Mouse (Mus musculus) cerebellum, adult 9-11 months (tissue): Measurements from ENCODE around the gene Phactr3.
A peak's percentile ranks its signal among the peaks of the same experiment; 100 is the strongest.

Experiments
- DNase-seq: peaks from one replicate; pipeline ENCODE4 v3.0.0; 2022

The Phactr3 gene

GRCm38 (mm10) chr2:178264389-178264788 lies 145.6 kb downstream of the Phactr3 start:
- peak; percentile 89 for DNase-seq

DNA sequence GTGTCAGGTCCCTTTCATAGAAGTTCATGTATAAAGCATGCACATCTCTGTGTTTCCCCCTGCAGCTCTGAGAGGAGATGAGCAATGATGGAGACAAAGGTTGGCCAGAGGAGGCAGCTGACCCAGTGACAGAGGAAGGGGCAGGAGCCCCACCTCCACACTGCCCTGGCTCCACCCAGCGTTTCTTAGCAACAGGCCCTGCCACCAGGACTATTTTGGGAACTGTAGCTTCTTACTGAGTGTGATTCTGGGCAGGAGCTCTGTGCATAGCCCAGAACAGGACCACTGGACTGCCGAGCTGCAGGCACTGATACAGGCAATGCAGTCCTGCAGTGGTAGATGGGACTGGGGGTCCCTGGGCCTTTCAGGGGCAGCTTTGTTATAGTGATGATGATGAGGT lies 146.7 kb downstream of the Phactr3 start:
- DNase-seq = peak; percentile 66

- DNase-seq = peak; percentile 71
Observed at GRCm38 (mm10) chr2:178270794-178271193, 152.0 kb downstream of the Phactr3 start.

DNA sequence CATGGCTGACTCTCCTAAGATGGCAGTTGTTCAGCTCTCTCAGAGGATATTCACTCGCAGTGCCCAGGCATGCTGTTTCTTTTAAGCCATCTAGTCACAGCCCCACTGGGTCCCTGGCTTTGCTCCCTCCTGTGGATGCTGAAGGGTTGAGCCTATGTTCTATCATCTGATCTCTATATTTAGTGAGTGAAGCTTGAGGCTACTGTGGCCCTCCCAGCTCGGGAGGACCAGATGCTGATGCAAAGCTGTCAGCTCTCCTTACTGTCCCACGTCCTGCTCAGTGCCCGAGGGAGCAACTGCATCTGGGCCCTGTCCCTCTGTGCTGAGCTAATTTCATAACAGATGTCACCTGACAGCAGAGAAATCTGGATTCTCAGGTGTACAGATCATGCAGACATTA lies 153.6 kb downstream of the Phactr3 start:
- DNase-seq = no peak

DNA sequence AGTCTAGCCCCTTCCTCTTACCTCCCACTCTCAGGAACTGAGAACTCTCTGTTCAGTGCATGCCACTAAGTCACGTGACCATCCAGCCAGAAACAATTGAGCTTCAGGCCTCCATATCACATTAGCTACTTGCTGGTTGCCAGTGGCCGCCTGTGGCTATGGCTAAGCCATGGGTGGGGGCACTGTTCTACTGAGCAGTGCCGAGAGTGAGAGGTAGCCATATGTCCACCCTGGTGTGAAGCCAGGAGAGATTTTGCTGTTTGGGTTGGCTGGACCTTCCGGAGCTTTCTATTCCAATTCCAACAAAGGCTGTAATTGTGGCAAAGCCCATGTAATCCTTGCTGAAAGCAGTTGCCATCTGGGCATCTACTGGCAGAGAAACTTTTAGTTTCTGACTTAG lies 155.4 kb downstream of the Phactr3 start:
- peak; percentile 96 for DNase-seq

DNA sequence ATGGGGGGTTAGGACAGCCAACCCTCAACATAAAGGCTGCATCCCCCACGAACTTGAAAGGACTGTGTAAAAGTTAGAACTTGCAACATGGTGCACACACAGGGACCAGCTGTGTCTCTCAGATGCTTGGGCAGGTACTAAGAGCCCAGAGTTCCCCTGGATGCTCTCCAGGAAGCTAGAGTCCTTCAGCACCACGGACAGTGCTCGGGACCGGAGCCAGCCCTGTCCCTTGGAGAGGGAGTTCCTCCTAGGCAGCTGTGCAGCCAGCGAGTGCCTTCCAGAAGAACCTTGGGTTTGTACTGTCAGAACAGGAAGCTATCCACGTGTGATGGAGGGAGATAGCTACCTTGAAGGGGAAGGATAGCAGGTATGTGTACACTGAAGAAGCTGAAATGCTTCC lies 158.4 kb downstream of the Phactr3 start:
- peak; percentile 31 for DNase-seq

GRCm38 (mm10) chr2:178281183-178281582 lies 162.4 kb downstream of the Phactr3 start:
- no peak for DNase-seq

DNA sequence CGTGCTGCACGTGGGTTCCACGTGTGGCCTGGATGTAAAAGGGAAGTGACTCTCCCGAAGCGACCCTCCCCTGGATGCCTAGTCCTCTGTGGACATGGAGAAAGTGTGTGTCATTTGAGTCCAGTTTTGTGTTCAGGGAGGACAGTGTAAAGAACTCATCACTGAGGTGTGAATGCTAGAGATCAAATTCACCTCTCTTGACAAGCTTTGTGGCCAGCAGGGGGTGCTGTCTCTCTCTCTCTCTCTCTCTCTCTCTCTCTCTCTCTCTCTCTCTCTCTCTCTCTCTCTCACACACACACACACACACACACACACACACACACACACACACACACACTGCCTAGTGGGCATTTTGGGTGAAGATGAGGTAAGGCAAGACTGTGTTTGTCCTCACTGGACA lies 168.5 kb downstream of the Phactr3 start:
- DNase-seq = no peak

GRCm38 (mm10) chr2:178288666-178289065 lies 169.9 kb downstream of the Phactr3 start:
- DNase-seq = no peak

- DNase-seq = no peak
Observed at GRCm38 (mm10) chr2:178303453-178304187, 184.8 kb downstream of the Phactr3 start.

GRCm38 (mm10) chr2:178304188-178304529 lies 185.4 kb downstream of the Phactr3 start:
- DNase-seq = no peak

- no peak for DNase-seq
Observed at GRCm38 (mm10) chr2:178304669-178305068, 185.9 kb downstream of the Phactr3 start.

- DNase-seq = no peak
Observed at GRCm38 (mm10) chr2:178313539-178313938, 194.8 kb downstream of the Phactr3 start.

GRCm38 (mm10) chr2:178316281-178316680 lies 197.5 kb downstream of the Phactr3 start:
- DNase-seq = no peak

- no peak for DNase-seq
Observed at GRCm38 (mm10) chr2:178319766-178320165, 201.0 kb downstream of the Phactr3 start.

GRCm38 (mm10) chr2:178321271-178321670 lies 202.5 kb downstream of the Phactr3 start:
- DNase-seq = peak; percentile 10

DNA sequence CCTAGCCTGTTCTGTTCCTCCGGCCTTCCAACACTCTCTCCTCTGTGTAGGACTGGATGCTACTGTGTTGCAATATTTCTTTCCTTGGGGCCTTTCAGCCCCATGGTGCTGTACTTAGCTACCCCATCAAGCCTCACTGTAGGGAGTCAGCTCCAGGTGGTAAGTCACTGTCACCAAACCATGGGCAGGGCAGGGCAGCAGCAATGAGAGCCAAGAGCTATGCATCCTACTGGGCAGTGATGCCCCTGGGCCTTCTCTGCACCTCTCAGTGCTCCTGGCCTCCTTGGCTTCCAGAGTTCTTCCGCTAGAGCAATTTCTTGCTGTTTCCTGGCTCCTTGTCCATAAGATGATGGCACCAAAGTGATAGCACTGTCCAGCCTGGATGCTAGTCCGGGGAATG lies 205.6 kb downstream of the Phactr3 start:
- peak; percentile 5 for DNase-seq

DNA sequence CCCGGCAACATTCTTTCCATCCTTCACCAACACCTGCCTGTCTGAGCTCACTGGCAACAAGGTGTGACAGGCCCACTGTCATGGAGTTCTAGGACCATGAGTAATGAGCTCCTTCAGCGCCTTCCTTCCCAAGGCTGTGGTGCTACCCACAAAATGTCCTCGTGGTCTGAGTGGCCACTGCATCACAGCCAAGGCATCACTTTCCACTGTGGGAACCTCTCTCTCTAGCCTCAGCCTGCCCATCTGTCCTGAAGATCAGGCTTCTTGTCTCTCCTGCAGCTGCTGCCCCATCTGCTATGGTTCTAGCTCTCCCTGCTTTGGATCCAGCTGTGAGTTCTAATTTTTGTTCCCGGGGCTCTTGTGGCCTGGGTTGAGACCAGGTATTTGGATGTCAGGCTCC lies 206.0 kb downstream of the Phactr3 start:
- peak; percentile 7 for DNase-seq

GRCm38 (mm10) chr2:178326067-178326466 lies 207.3 kb downstream of the Phactr3 start:
- peak; percentile 13 for DNase-seq

GRCm38 (mm10) chr2:178326750-178327465 lies 208.1 kb downstream of the Phactr3 start:
- DNase-seq = peak; percentile 41

DNA sequence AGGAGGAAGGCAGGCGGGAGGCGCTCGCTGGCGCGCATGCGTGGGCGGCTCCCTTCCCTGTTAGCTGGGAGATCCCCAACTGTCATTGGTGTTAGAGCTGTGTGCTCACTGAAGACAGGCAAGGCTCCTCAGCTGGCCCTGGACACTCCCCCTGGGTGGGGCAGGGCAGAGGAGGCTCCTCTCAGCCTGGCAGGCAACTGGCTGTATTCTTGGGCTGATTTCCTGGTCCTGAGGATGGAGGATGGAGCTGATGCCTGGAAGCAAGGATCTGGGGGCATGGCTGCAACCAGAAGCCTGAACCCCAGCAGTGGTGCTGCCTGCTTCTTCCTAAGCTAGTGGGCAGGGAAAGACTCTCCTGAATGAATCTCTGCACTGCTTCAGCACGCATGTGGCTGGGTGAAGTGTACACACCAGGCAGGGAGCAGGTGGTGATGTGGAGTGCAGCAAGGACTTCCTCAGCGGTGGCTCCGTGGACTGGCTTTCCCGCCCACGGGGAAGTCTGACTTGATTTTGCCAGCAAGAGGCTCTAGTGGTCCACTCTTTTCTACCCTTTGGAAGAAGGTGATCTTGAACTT lies 208.8 kb downstream of the Phactr3 start:
- peak; percentile 85 for DNase-seq

DNA sequence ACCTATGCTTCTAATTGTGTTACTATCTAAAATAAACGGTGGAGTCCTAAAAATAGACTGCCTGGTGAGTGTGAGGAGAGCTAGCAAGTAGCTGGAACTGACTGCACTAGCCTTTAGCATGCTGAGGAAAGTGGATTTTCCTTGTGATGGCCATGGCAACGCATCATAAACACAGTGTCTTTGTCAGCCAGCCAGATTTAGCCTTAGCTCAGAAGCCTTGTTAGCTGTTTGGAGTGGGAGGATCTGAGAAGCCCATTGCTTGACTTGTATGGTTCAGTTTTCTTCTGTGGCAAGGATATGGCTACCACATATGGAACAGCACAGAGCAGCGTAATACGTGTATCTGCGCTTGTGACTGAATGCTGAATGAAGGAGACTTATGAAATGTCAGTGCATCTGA lies 210.8 kb downstream of the Phactr3 start:
- DNase-seq = no peak

DNA sequence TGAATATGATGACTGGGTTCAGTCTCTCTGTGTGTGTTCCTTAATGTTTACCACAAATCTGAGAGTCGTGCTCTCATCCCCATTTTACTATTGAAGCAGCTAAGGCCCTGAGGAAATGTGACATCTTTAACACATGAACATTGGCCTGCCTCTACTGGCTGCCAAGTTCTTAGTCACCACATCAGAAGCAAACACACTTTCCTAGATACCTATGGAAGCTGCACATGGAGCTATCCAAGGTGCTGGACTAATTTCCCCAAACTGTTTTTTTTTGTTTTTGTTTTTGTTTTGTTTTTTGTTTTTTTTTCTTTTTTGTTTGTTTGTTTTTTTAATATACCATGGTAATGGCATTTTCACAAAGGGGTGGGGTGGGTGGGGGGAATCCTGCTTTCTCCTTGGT lies 211.2 kb downstream of the Phactr3 start:
- no peak for DNase-seq

GRCm38 (mm10) chr2:178337878-178338277 lies 219.1 kb downstream of the Phactr3 start:
- DNase-seq = no peak
